Mouse (Mus musculus): ENCODE results near the gene Gdpd3. TPM values are rescaled to one million over a fixed set of nuclear protein-coding genes. Genes with fewer than 3 reads are reported as not detected.
"Not testable (repeated sequence)": the region's sequence is repeated elsewhere in the genome, so short reads cannot be mapped to it uniquely, and the experiment has no call there.

Gdpd3 gene
- 11.1 and 12.4 TPM in 2 replicates for polyA plus RNA-seq (2015; fragmentation: Nextera tagmentation; extraction: Ambion mirVana)

- ATAC-seq (ENCODE audit: insufficient number of reproducible peaks, low FRiP score, low TSS enrichment, low read depth): no peak
- Histone ChIP-seq H3K36me3 (peaks cover 79% of the 10 kb centered on the region), H3K4me3 (replicated peaks) (no peak within 1 kb of the TSS), H3K9ac (no peak within 1 kb of the TSS), H3K27ac (replicated peaks) (peak within 1 kb of the TSS; percentile 17; the same call in 1 of the 2 replicates), H3K9me3 (replicated peaks) (no peaks in the 10 kb centered on the region), H3K4me2 (replicated peaks) (no peak within 1 kb of the TSS), H3K4me1 (peaks cover 24% of the 10 kb centered on the region), H3K27me3 (no peaks in the 10 kb centered on the region)
- 86% methylated on average over 16 of the region's 16 CpGs for WGBS
These were observed at the start of gene Gdpd3 for GRCm38 (mm10) chr7:126766201-126766600. TSS of gene Gdpd3 (plus strand) at chr7:126766334.

DNA sequence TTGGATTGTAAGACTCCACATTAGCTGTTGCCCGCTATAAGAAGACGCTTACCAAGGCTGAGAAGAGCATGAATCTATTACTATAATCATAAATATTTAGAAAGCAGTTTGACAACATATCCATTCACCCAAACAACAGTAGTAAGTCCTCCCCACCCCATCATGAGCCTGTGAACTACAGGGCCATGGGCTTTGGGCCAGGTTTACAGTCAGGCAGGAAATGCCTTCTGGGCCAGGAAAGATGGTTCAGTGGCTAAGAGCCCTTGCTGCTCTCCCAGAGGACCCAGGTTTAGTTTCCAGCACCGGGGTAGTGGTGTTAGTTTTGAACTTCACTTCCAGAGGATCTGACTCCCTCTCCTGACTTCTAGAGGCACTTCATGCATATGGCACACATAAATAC lies 48.6 kb upstream of the Gdpd3 start:
- H3K4me2 ChIP-seq (replicated peaks): no peak overlapping the region
- no peak overlapping the region for H3K27ac ChIP-seq (replicated peaks)
- no peaks in the 10 kb centered on the region for H3K4me1 ChIP-seq
- 87% methylated on average over 3 of the region's 3 CpGs for WGBS
- H3K9ac ChIP-seq: no peak overlapping the region
- H3K36me3 ChIP-seq: no peaks in the 10 kb centered on the region
- ATAC-seq (ENCODE audit: insufficient number of reproducible peaks, low FRiP score, low TSS enrichment, low read depth): no peak
- no peaks in the 10 kb centered on the region for H3K27me3 ChIP-seq
- no peaks in the 10 kb centered on the region for H3K9me3 ChIP-seq (replicated peaks)
- H3K4me3 ChIP-seq (replicated peaks): no peak overlapping the region

- Histone ChIP-seq H3K27me3 (no peaks in the 10 kb centered on the region), H3K9me3 (replicated peaks) (no peaks in the 10 kb centered on the region), H3K36me3 (no peaks in the 10 kb centered on the region), H3K9ac (no peak overlapping the region), H3K4me2 (replicated peaks) (no peak overlapping the region), H3K4me3 (replicated peaks) (no peak overlapping the region), H3K4me1 (no peaks in the 10 kb centered on the region), H3K27ac (replicated peaks) (no peak overlapping the region)
- no peak for ATAC-seq (ENCODE audit: insufficient number of reproducible peaks, low FRiP score, low TSS enrichment, low read depth)
- 88% methylated on average over 5 of the region's 5 CpGs for WGBS
These were observed 47.3 kb upstream of the Gdpd3 start for GRCm38 (mm10) chr7:126718787-126719337.

DNA sequence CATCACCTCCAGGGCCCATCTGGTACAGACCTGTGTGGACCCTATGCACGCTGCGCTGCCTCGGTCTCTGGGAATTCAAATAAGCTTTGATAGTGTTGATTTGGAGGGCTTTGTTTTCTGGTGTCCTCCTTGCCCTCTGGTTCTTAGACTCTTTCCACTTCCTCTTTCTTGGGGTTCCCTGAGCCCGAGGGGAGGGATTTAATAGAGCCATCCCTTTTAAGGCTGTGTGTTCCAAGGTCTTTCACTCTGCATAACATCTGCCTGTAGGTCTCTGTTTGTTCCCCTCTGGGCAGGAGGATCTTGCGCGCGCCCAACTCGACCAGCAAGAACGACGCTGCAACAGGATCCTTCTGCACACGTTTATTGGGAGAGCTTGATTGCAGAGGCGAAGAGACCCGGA lies 44.5 kb upstream of the Gdpd3 start:
- Histone ChIP-seq H3K4me1 (no peaks in the 10 kb centered on the region), H3K36me3 (no peaks in the 10 kb centered on the region), H3K27me3 (no peaks in the 10 kb centered on the region), H3K4me2 (replicated peaks) (no peak overlapping the region), H3K9ac (no peak overlapping the region), H3K4me3 (replicated peaks) (no peak overlapping the region), H3K9me3 (replicated peaks) (no peaks in the 10 kb centered on the region), H3K27ac (replicated peaks) (no peak overlapping the region)
- ATAC-seq (ENCODE audit: insufficient number of reproducible peaks, low FRiP score, low TSS enrichment, low read depth): no peak
- WGBS: 92% methylated on average over 13 of the region's 13 CpGs

- Histone ChIP-seq H3K36me3 (no peaks in the 10 kb centered on the region), H3K4me3 (replicated peaks) (no peak overlapping the region), H3K4me1 (no peaks in the 10 kb centered on the region), H3K9ac (no peak overlapping the region), H3K27ac (replicated peaks) (no peak overlapping the region), H3K9me3 (replicated peaks) (no peaks in the 10 kb centered on the region), H3K4me2 (replicated peaks) (no peak overlapping the region), H3K27me3 (no peaks in the 10 kb centered on the region)
- WGBS: 62% methylated on average over 3 of the region's 3 CpGs
- no peak for ATAC-seq (ENCODE audit: insufficient number of reproducible peaks, low FRiP score, low TSS enrichment, low read depth)
These were observed 41.1 kb upstream of the Gdpd3 start for GRCm38 (mm10) chr7:126725077-126725476.

- no peak overlapping the region for H3K4me2 ChIP-seq (replicated peaks)
- H3K27ac ChIP-seq (replicated peaks): no peak overlapping the region
- ATAC-seq (ENCODE audit: insufficient number of reproducible peaks, low FRiP score, low TSS enrichment, low read depth): no peak
- H3K4me1 ChIP-seq: no peaks in the 10 kb centered on the region
- no peaks in the 10 kb centered on the region for H3K9me3 ChIP-seq (replicated peaks)
- H3K36me3 ChIP-seq: no peaks in the 10 kb centered on the region
- 78% methylated on average over 5 of the region's 5 CpGs for WGBS
- no peak overlapping the region for H3K9ac ChIP-seq
- H3K27me3 ChIP-seq: no peaks in the 10 kb centered on the region
- H3K4me3 ChIP-seq (replicated peaks): no peak overlapping the region
These were observed 40.5 kb upstream of the Gdpd3 start for GRCm38 (mm10) chr7:126725667-126726066.

DNA sequence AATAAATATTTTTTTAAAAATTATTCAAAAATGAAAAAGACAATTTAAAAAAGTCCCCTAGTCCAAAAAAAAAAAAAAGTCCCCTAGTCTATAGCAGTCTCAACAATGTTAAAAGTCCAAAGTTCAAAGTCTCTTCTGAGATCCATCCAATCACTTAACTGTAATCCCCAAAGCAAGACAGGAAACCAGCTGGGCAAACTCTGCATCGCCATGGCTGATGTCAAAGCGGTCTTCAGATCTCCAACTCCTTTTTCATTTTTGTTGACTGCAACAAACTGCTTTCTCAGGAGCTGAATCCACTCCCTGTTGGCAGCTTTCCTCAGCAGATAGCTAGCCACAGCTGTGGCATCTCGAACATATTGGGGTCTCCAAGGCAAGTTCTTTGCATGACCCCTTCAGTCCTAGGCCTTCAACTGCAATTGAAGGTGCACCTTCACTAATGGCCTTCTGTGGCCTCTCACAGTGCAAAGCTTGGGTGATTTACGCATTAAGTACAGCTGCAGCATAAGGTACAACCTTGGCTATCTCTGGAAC lies 35.8 kb upstream of the Gdpd3 start:
- not testable (repeated sequence) for H3K4me2 ChIP-seq (replicated peaks); H3K9ac ChIP-seq; H3K36me3 ChIP-seq; H3K9me3 ChIP-seq (replicated peaks); H3K27me3 ChIP-seq; H3K4me3 ChIP-seq (replicated peaks); H3K4me1 ChIP-seq; H3K27ac ChIP-seq (replicated peaks); ATAC-seq (ENCODE audit: insufficient number of reproducible peaks, low FRiP score, low TSS enrichment, low read depth)
- WGBS: 75% methylated on average over 4 of the region's 4 CpGs

GRCm38 (mm10) chr7:126736122-126736521 lies 30.0 kb upstream of the Gdpd3 start:
- no peak for ATAC-seq (ENCODE audit: insufficient number of reproducible peaks, low FRiP score, low TSS enrichment, low read depth)
- Histone ChIP-seq H3K4me3 (replicated peaks) (no peak overlapping the region), H3K9me3 (replicated peaks) (no peaks in the 10 kb centered on the region), H3K27me3 (no peaks in the 10 kb centered on the region), H3K4me2 (replicated peaks) (no peak overlapping the region), H3K27ac (replicated peaks) (no peak overlapping the region), H3K9ac (no peak overlapping the region), H3K36me3 (no peaks in the 10 kb centered on the region), H3K4me1 (0 out of 2 replicates have a peak, but pooled peaks cover 1% of the 10 kb centered on the region)
- WGBS: 72% methylated on average over 8 of the region's 8 CpGs

GRCm38 (mm10) chr7:126739551-126739950 lies 26.6 kb upstream of the Gdpd3 start:
- no peak overlapping the region for H3K4me2 ChIP-seq (replicated peaks)
- 86% methylated on average over 17 of the region's 17 CpGs for WGBS
- ATAC-seq (ENCODE audit: insufficient number of reproducible peaks, low FRiP score, low TSS enrichment, low read depth): no peak
- H3K4me3 ChIP-seq (replicated peaks): no peak overlapping the region
- H3K9me3 ChIP-seq (replicated peaks): no peaks in the 10 kb centered on the region
- H3K27ac ChIP-seq (replicated peaks): no peak overlapping the region
- H3K4me1 ChIP-seq: 0 out of 2 replicates have a peak, but pooled peaks cover 3% of the 10 kb centered on the region
- H3K36me3 ChIP-seq: no peaks in the 10 kb centered on the region
- H3K27me3 ChIP-seq: no peaks in the 10 kb centered on the region
- H3K9ac ChIP-seq: no peak overlapping the region

DNA sequence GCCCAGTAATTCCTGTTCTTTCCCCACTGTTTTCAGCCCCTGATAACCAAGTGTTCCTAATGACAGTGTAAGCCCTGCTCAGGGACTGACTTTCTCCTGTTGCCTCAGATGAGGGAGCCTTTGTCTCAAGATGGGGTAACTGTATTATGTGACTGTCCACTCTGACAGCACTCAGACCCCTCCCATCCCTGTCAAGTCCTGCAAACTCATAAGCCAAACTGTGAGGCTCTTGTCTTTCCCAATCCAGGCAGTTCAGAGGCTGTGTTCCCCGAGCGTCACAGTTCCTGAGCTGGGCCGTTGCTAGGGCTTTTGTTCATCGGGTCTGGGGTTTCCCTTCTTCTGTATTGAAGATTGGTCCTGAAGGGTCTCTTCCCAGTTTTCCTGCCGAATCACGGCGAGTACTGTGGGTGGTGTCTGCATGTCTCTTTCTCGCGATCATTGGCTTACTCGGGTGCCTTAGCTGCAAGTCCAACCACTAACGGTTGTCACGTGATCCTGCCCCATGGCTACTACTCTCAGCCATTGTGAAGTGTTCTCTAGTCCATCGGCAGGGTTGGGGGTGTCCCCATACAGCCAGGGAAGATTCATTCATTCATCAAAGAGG lies 25.9 kb upstream of the Gdpd3 start:
- 0 out of 2 replicates have a peak, but pooled peaks cover 3% of the 10 kb centered on the region for H3K4me1 ChIP-seq
- H3K4me2 ChIP-seq (replicated peaks): no peak overlapping the region
- ATAC-seq (ENCODE audit: insufficient number of reproducible peaks, low FRiP score, low TSS enrichment, low read depth): no peak
- H3K9me3 ChIP-seq (replicated peaks): no peaks in the 10 kb centered on the region
- H3K4me3 ChIP-seq (replicated peaks): no peak overlapping the region
- H3K27me3 ChIP-seq: no peaks in the 10 kb centered on the region
- WGBS: 79% methylated on average over 13 of the region's 13 CpGs
- H3K9ac ChIP-seq: no peak overlapping the region
- no peaks in the 10 kb centered on the region for H3K36me3 ChIP-seq
- H3K27ac ChIP-seq (replicated peaks): no peak overlapping the region

DNA sequence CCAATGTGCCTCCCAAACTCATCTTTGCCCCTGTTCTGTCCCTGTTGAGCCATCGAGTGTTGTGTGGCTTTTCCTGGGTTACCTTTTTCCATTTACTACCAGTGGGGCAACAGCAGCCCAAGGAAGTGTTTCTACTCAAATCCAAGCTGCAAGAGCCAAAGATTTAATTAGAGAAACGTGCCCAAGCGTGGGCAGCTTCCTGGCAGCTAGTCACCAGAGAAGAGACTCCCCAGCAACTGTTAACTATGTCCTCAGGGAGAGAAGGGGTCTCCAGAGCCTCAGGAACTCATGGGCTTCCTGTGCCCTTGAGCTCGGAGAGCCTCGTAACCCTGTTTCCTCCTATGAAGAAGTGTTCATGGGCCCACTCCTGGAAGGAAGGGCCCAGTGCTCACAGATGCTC lies 25.2 kb upstream of the Gdpd3 start:
- ATAC-seq (ENCODE audit: insufficient number of reproducible peaks, low FRiP score, low TSS enrichment, low read depth): no peak
- 53% methylated on average over 5 of the region's 5 CpGs for WGBS
- 0 out of 2 replicates have a peak, but pooled peaks cover 3% of the 10 kb centered on the region for H3K4me1 ChIP-seq
- H3K9ac ChIP-seq: no peak overlapping the region
- no peak overlapping the region for H3K4me3 ChIP-seq (replicated peaks)
- no peak overlapping the region for H3K4me2 ChIP-seq (replicated peaks)
- no peak overlapping the region for H3K27ac ChIP-seq (replicated peaks)
- H3K9me3 ChIP-seq (replicated peaks): no peaks in the 10 kb centered on the region
- no peaks in the 10 kb centered on the region for H3K36me3 ChIP-seq
- no peaks in the 10 kb centered on the region for H3K27me3 ChIP-seq

- H3K4me1 ChIP-seq: peaks cover 3% of the 10 kb centered on the region; the same call in 1 of the 2 replicates
- no peaks in the 10 kb centered on the region for H3K36me3 ChIP-seq
- H3K4me2 ChIP-seq (replicated peaks): no peak overlapping the region
- H3K4me3 ChIP-seq (replicated peaks): no peak overlapping the region
- ATAC-seq (ENCODE audit: insufficient number of reproducible peaks, low FRiP score, low TSS enrichment, low read depth): no peak
- no peaks in the 10 kb centered on the region for H3K9me3 ChIP-seq (replicated peaks)
- H3K27me3 ChIP-seq: no peaks in the 10 kb centered on the region
- H3K9ac ChIP-seq: no peak overlapping the region
- H3K27ac ChIP-seq (replicated peaks): no peak overlapping the region
- 83% methylated on average over 5 of the region's 5 CpGs for WGBS
These were observed 24.7 kb upstream of the Gdpd3 start for GRCm38 (mm10) chr7:126741452-126741851.

All from embryonic facial prominence, embryonic 15.5 days (tissue).